ENCODE assay signal across 9 mouse cellular contexts in the genomic region with DNA sequence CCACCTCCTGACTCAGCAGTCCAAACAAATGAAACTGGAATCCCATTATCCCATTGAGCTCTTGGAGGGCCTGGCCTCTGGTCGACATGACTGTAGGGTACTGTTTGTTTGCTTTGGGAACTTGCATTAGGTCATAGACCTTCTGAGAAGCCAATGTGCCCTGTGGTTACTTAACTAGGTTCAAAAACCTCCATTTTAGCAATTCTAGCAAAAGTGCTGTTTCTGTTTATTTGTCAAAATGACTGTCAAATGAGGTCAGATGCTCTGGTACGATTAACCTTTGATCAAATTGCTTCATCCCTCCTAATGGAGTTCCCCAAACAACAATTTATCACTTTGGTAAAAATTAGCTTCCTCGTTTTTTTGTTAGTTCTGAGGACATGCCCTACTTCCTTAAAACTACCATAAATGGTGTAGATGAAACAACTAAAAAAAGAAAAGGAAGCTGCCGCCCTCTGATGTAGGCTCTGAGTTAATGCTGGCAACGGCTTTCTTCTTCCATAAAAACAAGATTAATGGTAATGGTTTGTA. TPM values are rescaled to one million over a fixed set of nuclear protein-coding genes. Genes with fewer than 3 reads are reported as not detected.
DNase-seq lines count a peak whose midpoint lies in the region; ATAC-seq lines count a peak whose summit lies in the region.
"Had no signal": no experiment of that assay in that cellular context is flagged by ENCODE, and none has a peak within 500 bp of the region (broad histone marks: within the 10 kb centered on the region; RNA-seq: fewer than 3 reads in every experiment).

No protein-coding gene starts in this region.

- H3K9me3 ChIP-seq in forebrain, embryonic 10.5 days = no peaks in the 10 kb centered on the region
- no peaks in the 10 kb centered on the region for H3K9me3 ChIP-seq in forebrain, embryonic 15.5 days
- H3K9me3 ChIP-seq in midbrain, embryonic 16.5 days (replicated peaks; ENCODE audit: control insufficient read depth, low read length, poor library complexity, severe bottlenecking) = no peaks in the 10 kb centered on the region

- no peak for ATAC-seq in forebrain, embryonic 15.5 days (replicated peaks)
- ATAC-seq in midbrain, embryonic 16.5 days = no peak
- ATAC-seq: Patski had no signal

- peaks cover 28% of the 10 kb centered on the region for H3K36me3 ChIP-seq in forebrain, embryonic 10.5 days (replicated peaks)
- H3K36me3 ChIP-seq in forebrain, embryonic 15.5 days = peaks cover 4% of the 10 kb centered on the region; the same call in 1 of the 2 replicates
- no peaks in the 10 kb centered on the region for H3K36me3 ChIP-seq in midbrain, embryonic 16.5 days (ENCODE audit: control insufficient read depth, insufficient read depth, low read length)

- H3K27ac ChIP-seq in forebrain, embryonic 10.5 days = peak overlapping the region; percentile 54; the same call in 1 of the 2 replicates
- no peak overlapping the region for H3K27ac ChIP-seq in forebrain, embryonic 15.5 days (replicated peaks)
- no peak overlapping the region for H3K27ac ChIP-seq in midbrain, embryonic 16.5 days (ENCODE audit: low read length)

- H3K4me1 ChIP-seq in forebrain, embryonic 10.5 days = peaks cover 50% of the 10 kb centered on the region
- H3K4me1 ChIP-seq in forebrain, embryonic 15.5 days = peaks cover 30% of the 10 kb centered on the region
- peaks cover 18% of the 10 kb centered on the region for H3K4me1 ChIP-seq in midbrain, embryonic 16.5 days (ENCODE audit: control insufficient read depth, insufficient read depth, low read length)

- no peak overlapping the region for H3K4me3 ChIP-seq in forebrain, embryonic 10.5 days
- H3K4me3 ChIP-seq in forebrain, embryonic 15.5 days = no peak overlapping the region
- H3K4me3 ChIP-seq in midbrain, embryonic 16.5 days (ENCODE audit: low read depth, low read length) = no peak overlapping the region

- 66% methylated on average over 5 of the region's 5 CpGs for WGBS in forebrain, embryonic 10.5 days
- WGBS in forebrain, embryonic 15.5 days = 62% methylated on average over 5 of the region's 5 CpGs
- 61% methylated on average over 5 of the region's 5 CpGs for WGBS in midbrain, embryonic 16.5 days

- DNase-seq in forebrain, embryonic 10.5 days (ENCODE audit: extremely low spot score, low spot score) = no peak
- peak; percentile 88 for DNase-seq in MEL-GATA-1-ER (ENCODE audit: extremely low read depth, low read depth)
- DNase-seq in kidney, adult 9 months = peak; percentile 93
- DNase-seq in lung, postnatal 36 days = peak; percentile 63
- DNase-seq in cerebellum, adult 11 months = no peak
- DNase-seq in layer of hippocampus, postnatal 36 days = no peak

- no peak overlapping the region for H3K9ac ChIP-seq in forebrain, embryonic 15.5 days (replicated peaks)
- no peak overlapping the region for H3K9ac ChIP-seq in midbrain, embryonic 16.5 days (ENCODE audit: low read depth, low read length)

- no peaks in the 10 kb centered on the region for H3K27me3 ChIP-seq in forebrain, embryonic 10.5 days (ENCODE audit: poor library complexity, severe bottlenecking)
- no peaks in the 10 kb centered on the region for H3K27me3 ChIP-seq in forebrain, embryonic 15.5 days
- H3K27me3 ChIP-seq in midbrain, embryonic 16.5 days (ENCODE audit: control insufficient read depth, insufficient read depth, low read depth, low read length) = no peaks in the 10 kb centered on the region
- H3K27me3 ChIP-seq: Patski had no signal

- H3K4me2 ChIP-seq in forebrain, embryonic 15.5 days (replicated peaks) = no peak overlapping the region
- no peak overlapping the region for H3K4me2 ChIP-seq in midbrain, embryonic 16.5 days (ENCODE audit: low read length)

RNA-seq across cellular contexts. Expression of a gene that starts 3.7 kb away (rescaled TPM):
- polyA plus RNA-seq in forebrain, embryonic 10.5 days (2016; fragmentation: Nextera tagmentation; extraction: Ambion mirVana) = 806 and 868 TPM in 2 replicates
- polyA plus RNA-seq in forebrain, embryonic 15.5 days (2015; fragmentation: Nextera tagmentation; extraction: Ambion mirVana) = 383 and 395 TPM in 2 replicates
- total RNA-seq in layer of hippocampus, postnatal 36 days (2021) = 10 to 100 TPM; 61.2 to 62.8 TPM
- polyA plus RNA-seq in midbrain, embryonic 16.5 days (2015; fragmentation: Nextera tagmentation; extraction: Ambion mirVana) = 434 and 456 TPM in 2 replicates

RNA-seq across cellular contexts. Expression of a gene that starts 5.3 kb away (rescaled TPM):
- polyA plus RNA-seq in forebrain, embryonic 10.5 days (2016; fragmentation: Nextera tagmentation; extraction: Ambion mirVana) = 132 and 133 TPM in 2 replicates
- 138 and 140 TPM in 2 replicates for polyA plus RNA-seq in forebrain, embryonic 15.5 days (2015; fragmentation: Nextera tagmentation; extraction: Ambion mirVana)
- 100 to 1,000 TPM; 107 to 110 TPM for total RNA-seq in layer of hippocampus, postnatal 36 days (2021)
- polyA plus RNA-seq in midbrain, embryonic 16.5 days (2015; fragmentation: Nextera tagmentation; extraction: Ambion mirVana) = 126 and 142 TPM in 2 replicates

RNA-seq across cellular contexts. Expression of a gene that starts 36.4 kb away (rescaled TPM):
- 13.4 and 13.8 TPM in 2 replicates for polyA plus RNA-seq in forebrain, embryonic 10.5 days (2016; fragmentation: Nextera tagmentation; extraction: Ambion mirVana)
- 35.2 and 36.6 TPM in 2 replicates for polyA plus RNA-seq in forebrain, embryonic 15.5 days (2015; fragmentation: Nextera tagmentation; extraction: Ambion mirVana)
- 10 to 100 TPM; 29.1 to 30.0 TPM for total RNA-seq in layer of hippocampus, postnatal 36 days (2021)
- polyA plus RNA-seq in midbrain, embryonic 16.5 days (2015; fragmentation: Nextera tagmentation; extraction: Ambion mirVana) = 47.9 and 49.2 TPM in 2 replicates

RNA-seq across cellular contexts. Expression of a gene that starts 36.4 kb away (rescaled TPM):
- 257 and 290 TPM in 2 replicates for polyA plus RNA-seq in forebrain, embryonic 10.5 days (2016; fragmentation: Nextera tagmentation; extraction: Ambion mirVana)
- 296 and 306 TPM in 2 replicates for polyA plus RNA-seq in forebrain, embryonic 15.5 days (2015; fragmentation: Nextera tagmentation; extraction: Ambion mirVana)
- total RNA-seq in layer of hippocampus, postnatal 36 days (2021) = 100 to 1,000 TPM; 169 to 173 TPM
- 273 and 286 TPM in 2 replicates for polyA plus RNA-seq in midbrain, embryonic 16.5 days (2015; fragmentation: Nextera tagmentation; extraction: Ambion mirVana)

RNA-seq across cellular contexts. Expression of a gene that starts 45.7 kb away (rescaled TPM):
- 34.8 and 40.0 TPM in 2 replicates for polyA plus RNA-seq in forebrain, embryonic 10.5 days (2016; fragmentation: Nextera tagmentation; extraction: Ambion mirVana)
- polyA plus RNA-seq in forebrain, embryonic 15.5 days (2015; fragmentation: Nextera tagmentation; extraction: Ambion mirVana) = 23.8 and 24.5 TPM in 2 replicates
- total RNA-seq in layer of hippocampus, postnatal 36 days (2021) = 10 to 100 TPM; 34.9 to 36.2 TPM
- 30.2 and 33.6 TPM in 2 replicates for polyA plus RNA-seq in midbrain, embryonic 16.5 days (2015; fragmentation: Nextera tagmentation; extraction: Ambion mirVana)

Comparison
In these comparisons a context has a peak if more than half of its experiments do, and no peak if none do; other contexts are left out.
1. DNase-seq: peak in MEL-GATA-1-ER (single experiment), kidney, adult 9 months (single experiment) and lung, postnatal 36 days (single experiment); none in forebrain, embryonic 10.5 days (single experiment), cerebellum, adult 11 months (single experiment) and layer of hippocampus, postnatal 36 days (0 of 2).